In the genomic region with DNA sequence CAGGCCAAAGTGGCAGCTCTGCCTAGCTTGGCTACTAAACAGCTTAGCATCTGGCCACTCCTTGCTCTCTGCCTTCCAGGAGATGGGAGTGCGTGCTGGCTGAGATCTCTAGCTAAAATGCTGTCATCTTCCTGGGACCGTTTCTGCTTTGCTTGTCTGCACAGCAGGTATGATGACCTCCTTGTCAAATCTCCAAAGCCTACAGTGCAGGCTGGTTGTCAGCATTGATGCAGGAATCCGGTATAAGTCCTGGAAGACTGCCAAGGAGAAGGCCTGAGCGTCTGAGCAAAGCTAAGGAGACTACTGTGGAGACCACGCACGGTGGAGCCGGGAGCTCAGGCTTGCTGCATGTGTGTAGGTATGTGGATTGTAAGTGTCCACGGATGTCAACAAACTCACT, we compare ENCODE assay signal across 9 mouse cellular contexts. TPM values are rescaled to one million over a fixed set of nuclear protein-coding genes. Genes with fewer than 3 reads are reported as not detected.
DNase-seq lines count a peak whose midpoint lies in the region; ATAC-seq and TF ChIP-seq lines count a peak whose summit lies in the region.
"Had no signal": no experiment of that assay in that cellular context is flagged by ENCODE, and none has a peak within 500 bp of the region (broad histone marks: within the 10 kb centered on the region; RNA-seq: fewer than 3 reads in every experiment).

A gene (plus strand): TSS at position 173 of the 400 bp plus-strand sequence.

- no peak within 1 kb of the TSS for H3K4me2 ChIP-seq in intestine, embryonic 14.5 days (ENCODE audit: low read length)
- no peak within 1 kb of the TSS for H3K4me2 ChIP-seq in intestine, postnatal 0 days (replicated peaks; ENCODE audit: low read depth)
- H3K4me2 ChIP-seq in forebrain, embryonic 13.5 days = no peak within 1 kb of the TSS

- H3K36me3 ChIP-seq in intestine, embryonic 14.5 days (ENCODE audit: control insufficient read depth, insufficient read depth, low read length) = no peaks in the 10 kb centered on the region
- H3K36me3 ChIP-seq in intestine, postnatal 0 days (ENCODE audit: control insufficient read depth, insufficient read depth) = no peaks in the 10 kb centered on the region; the same call in 1 of the 2 replicates
- H3K36me3 ChIP-seq in forebrain, embryonic 13.5 days (ENCODE audit: poor library complexity, severe bottlenecking) = no peaks in the 10 kb centered on the region
- H3K36me3 ChIP-seq in megakaryocyte, embryonic 14.5 days (replicated peaks; ENCODE audit: low read length) = peaks cover 32% of the 10 kb centered on the region

- no peaks in the 10 kb centered on the region for H3K9me3 ChIP-seq in intestine, embryonic 14.5 days (ENCODE audit: control insufficient read depth, low read length)
- no peaks in the 10 kb centered on the region for H3K9me3 ChIP-seq in intestine, postnatal 0 days (ENCODE audit: control insufficient read depth)
- H3K9me3 ChIP-seq in forebrain, embryonic 13.5 days (replicated peaks) = no peaks in the 10 kb centered on the region
- H3K9me3 ChIP-seq in megakaryocyte, embryonic 14.5 days = peaks cover 15% of the 10 kb centered on the region

- no peak for TF ChIP-seq CTCF in intestine, postnatal 0 days (IDR thresholded peaks at IDR 0.05; ENCODE audit: low read depth)
- no peak for TF ChIP-seq CTCF in lung, adult 2 months (IDR thresholded peaks at IDR 0.05; ENCODE audit: insufficient read depth, low read length)

- no peak within 1 kb of the TSS for H3K4me3 ChIP-seq in intestine, embryonic 14.5 days (ENCODE audit: low read depth, low read length)
- H3K4me3 ChIP-seq in intestine, postnatal 0 days (ENCODE audit: low read depth, low read length) = no peak within 1 kb of the TSS
- H3K4me3 ChIP-seq in forebrain, embryonic 13.5 days = no peak within 1 kb of the TSS
- H3K4me3 ChIP-seq in megakaryocyte, embryonic 14.5 days (replicated peaks) = peak within 1 kb of the TSS; percentile 10
- no peak within 1 kb of the TSS for H3K4me3 ChIP-seq in lung, adult 2 months (replicated peaks; ENCODE audit: extremely low read depth, low read depth, low read length)

- H3K9ac ChIP-seq in intestine, embryonic 14.5 days (ENCODE audit: low read length) = no peak within 1 kb of the TSS
- no peak within 1 kb of the TSS for H3K9ac ChIP-seq in intestine, postnatal 0 days (ENCODE audit: low read depth, low read length)
- no peak within 1 kb of the TSS for H3K9ac ChIP-seq in forebrain, embryonic 13.5 days

- 60% methylated on average over 8 of the region's 8 CpGs for WGBS in intestine, embryonic 14.5 days
- WGBS in intestine, postnatal 0 days = 70% methylated on average over 8 of the region's 8 CpGs
- 75% methylated on average over 8 of the region's 8 CpGs for WGBS in forebrain, embryonic 13.5 days
- 65% methylated on average over 8 of the region's 8 CpGs for WGBS in lung, adult 2 months

- no peak for ATAC-seq in intestine, embryonic 14.5 days (replicated peaks; ENCODE audit: low FRiP score, low TSS enrichment, low read depth)
- ATAC-seq in intestine, postnatal 0 days = no peak
- no peak for ATAC-seq in forebrain, embryonic 13.5 days

- H3K4me1 ChIP-seq in intestine, embryonic 14.5 days (replicated peaks; ENCODE audit: control insufficient read depth, insufficient read depth, low read length) = no peaks in the 10 kb centered on the region
- H3K4me1 ChIP-seq in intestine, postnatal 0 days (replicated peaks; ENCODE audit: control insufficient read depth, insufficient read depth, low read length) = no peaks in the 10 kb centered on the region
- H3K4me1 ChIP-seq in forebrain, embryonic 13.5 days = no peaks in the 10 kb centered on the region
- peaks cover 27% of the 10 kb centered on the region for H3K4me1 ChIP-seq in megakaryocyte, embryonic 14.5 days
- H3K4me1 ChIP-seq in lung, adult 2 months (ENCODE audit: control insufficient read depth, insufficient read depth, low read length) = no peaks in the 10 kb centered on the region

- TF ChIP-seq POLR2A in lung, adult 2 months (IDR thresholded peaks at IDR 0.05; ENCODE audit: borderline replicate concordance, extremely low read depth, low read depth, low read length) = no peak

- no peak for DNase-seq in intestine, embryonic 14.5 days (ENCODE audit: low spot score)
- peak; percentile 24 for DNase-seq in NIH3T3 (ENCODE audit: low read depth)
- no peak for DNase-seq in gastrocnemius, adult 18-20 months (ENCODE audit: low spot score)
- DNase-seq in layer of hippocampus, adult 9-11 months = no peak
- DNase-seq in lung, adult 2 months = no peak

- H3K27ac ChIP-seq in intestine, embryonic 14.5 days (ENCODE audit: low read depth) = no peak within 1 kb of the TSS
- no peak within 1 kb of the TSS for H3K27ac ChIP-seq in intestine, postnatal 0 days (ENCODE audit: low read depth, low read length)
- H3K27ac ChIP-seq in forebrain, embryonic 13.5 days = no peak within 1 kb of the TSS
- H3K27ac ChIP-seq: macrophage had no signal

- no peaks in the 10 kb centered on the region for H3K27me3 ChIP-seq in intestine, embryonic 14.5 days (replicated peaks; ENCODE audit: control insufficient read depth, insufficient read depth, low read length)
- no peaks in the 10 kb centered on the region for H3K27me3 ChIP-seq in intestine, postnatal 0 days (replicated peaks; ENCODE audit: control insufficient read depth, insufficient read depth, low read length)
- no peaks in the 10 kb centered on the region for H3K27me3 ChIP-seq in forebrain, embryonic 13.5 days
- H3K27me3 ChIP-seq in megakaryocyte, embryonic 14.5 days (replicated peaks) = no peaks in the 10 kb centered on the region

RNA-seq across cellular contexts. Expression of the gene that starts here (rescaled TPM):
- polyA plus RNA-seq in intestine, embryonic 14.5 days (2014; fragmentation: Nextera tagmentation; extraction: Ambion mirVana) = 13.6 and 17.6 TPM in 2 replicates
- 4.2 TPM in 2 replicates for polyA plus RNA-seq in intestine, postnatal 0 days (2015; fragmentation: Nextera tagmentation; extraction: Ambion mirVana)
- polyA plus RNA-seq in forebrain, embryonic 13.5 days (2015; fragmentation: Nextera tagmentation; extraction: Ambion mirVana) = 14.7 and 15.6 TPM in 2 replicates
- polyA plus RNA-seq in megakaryocyte, embryonic 14.5 days (2012; ENCODE audit: insufficient read depth, low replicate concordance) = 1.9 TPM in 1 of 2 replicates, not detected in the other
- 1 to 10 TPM; 4.2 to 4.4 TPM for total RNA-seq in gastrocnemius, adult 18-20 months (2021)
- polyA plus RNA-seq in lung, adult 2 months (2012; rRNA removed) = 4.8 and 7.2 TPM in 2 replicates
